Mouse (Mus musculus) ES-Bruce4 (cell line): ENCODE measurements around the gene Usp11.
"Not testable (repeated sequence)": the region's sequence is repeated elsewhere in the genome, so short reads cannot be mapped to it uniquely, and the experiment has no call there.

ENCODE experiments used
- CTCF ChIP-seq: IDR thresholded peaks from one replicate; pipeline ENCODE4 v1.8.1; 2011; ENCODE audit warnings: low read depth, low read length
- EP300 ChIP-seq: IDR thresholded peaks from 2 replicates; pipeline ENCODE4 v1.6.1; 2011; ENCODE audit warnings: low read depth, low read length; ENCODE audit not compliant: insufficient read depth
- POLR2A ChIP-seq: IDR thresholded peaks from one replicate; pipeline ENCODE4 v1.8.1; 2011; ENCODE audit warnings: low read length; ENCODE audit not compliant: insufficient read depth

- not testable (repeated sequence) for TF ChIP-seq CTCF, EP300, POLR2A
Observed at GRCm38 (mm10) chrX:20730048-20730447, 26.3 kb downstream of the Usp11 start.
